Mouse (Mus musculus): Measurements from ENCODE around the gene Gprc5d.

The Gprc5d gene

GRCm38 (mm10) chr6:135118183-135118582, at the start of gene Gprc5d:
TSS of gene Gprc5d (minus strand) at chr6:135118283.
- DNase-seq (ENCODE audit: low spot score): no peak

- DNase-seq (ENCODE audit: low spot score): no peak
Observed at GRCm38 (mm10) chr6:135166712-135167111, 48.6 kb upstream of the Gprc5d start.

- DNase-seq (ENCODE audit: low spot score): no peak
Observed at GRCm38 (mm10) chr6:135166262-135166661, 48.2 kb upstream of the Gprc5d start.

- no peak for DNase-seq (ENCODE audit: low spot score)
Observed at GRCm38 (mm10) chr6:135165706-135166105, 47.6 kb upstream of the Gprc5d start.

GRCm38 (mm10) chr6:135165191-135165590, 47.1 kb upstream of the Gprc5d start:
- DNase-seq (ENCODE audit: low spot score): no peak

- peak; percentile 47 for DNase-seq (ENCODE audit: low spot score)
Observed at GRCm38 (mm10) chr6:135162861-135163260, 44.8 kb upstream of the Gprc5d start.

- DNase-seq (ENCODE audit: low spot score): no peak
Observed at GRCm38 (mm10) chr6:135162311-135162710, 44.2 kb upstream of the Gprc5d start.

GRCm38 (mm10) chr6:135161356-135161755, 43.3 kb upstream of the Gprc5d start:
- no peak for DNase-seq (ENCODE audit: low spot score)

- DNase-seq (ENCODE audit: low spot score): no peak
Observed at GRCm38 (mm10) chr6:135158509-135158908, 40.4 kb upstream of the Gprc5d start.

GRCm38 (mm10) chr6:135157496-135157895, 39.4 kb upstream of the Gprc5d start:
- no peak for DNase-seq (ENCODE audit: low spot score)

GRCm38 (mm10) chr6:135156597-135156996, 38.5 kb upstream of the Gprc5d start:
- DNase-seq (ENCODE audit: low spot score): no peak

- no peak for DNase-seq (ENCODE audit: low spot score)
Observed at GRCm38 (mm10) chr6:135153719-135154118, 35.6 kb upstream of the Gprc5d start.

- peak; percentile 34 for DNase-seq (ENCODE audit: low spot score)
Observed at GRCm38 (mm10) chr6:135150311-135150710, 32.2 kb upstream of the Gprc5d start.

- DNase-seq (ENCODE audit: low spot score): no peak
Observed at GRCm38 (mm10) chr6:135149722-135150121, 31.6 kb upstream of the Gprc5d start.

- DNase-seq (ENCODE audit: low spot score): no peak
Observed at GRCm38 (mm10) chr6:135149175-135149574, 31.1 kb upstream of the Gprc5d start.

GRCm38 (mm10) chr6:135148506-135148905, 30.4 kb upstream of the Gprc5d start:
- DNase-seq (ENCODE audit: low spot score): peak; percentile 23

- DNase-seq (ENCODE audit: low spot score): no peak
Observed at GRCm38 (mm10) chr6:135145976-135146375, 27.9 kb upstream of the Gprc5d start.

- DNase-seq (ENCODE audit: low spot score): peak; percentile 56
Observed at GRCm38 (mm10) chr6:135144516-135144915, 26.4 kb upstream of the Gprc5d start.

GRCm38 (mm10) chr6:135143151-135143550, 25.1 kb upstream of the Gprc5d start:
- no peak for DNase-seq (ENCODE audit: low spot score)

- DNase-seq (ENCODE audit: low spot score): no peak
Observed at GRCm38 (mm10) chr6:135141451-135142147, 23.5 kb upstream of the Gprc5d start.

- DNase-seq (ENCODE audit: low spot score): no peak
Observed at GRCm38 (mm10) chr6:135138746-135139145, 20.7 kb upstream of the Gprc5d start.

GRCm38 (mm10) chr6:135138207-135138606, 20.1 kb upstream of the Gprc5d start:
- no peak for DNase-seq (ENCODE audit: low spot score)

GRCm38 (mm10) chr6:135137736-135138135, 19.7 kb upstream of the Gprc5d start:
- no peak for DNase-seq (ENCODE audit: low spot score)
